Mouse (Mus musculus) R1 (cell line): ENCODE results near the gene Gm36210.
"Not testable (repeated sequence)": the region's sequence is repeated elsewhere in the genome, so short reads cannot be mapped to it uniquely, and the experiment has no call there.

ENCODE experiments used
- DNase-seq: peaks from one replicate; pipeline ENCODE4 v3.0.0-alpha.2; 2018; ENCODE audit warnings: low read depth, low spot score

Gene Gm36210

DNA sequence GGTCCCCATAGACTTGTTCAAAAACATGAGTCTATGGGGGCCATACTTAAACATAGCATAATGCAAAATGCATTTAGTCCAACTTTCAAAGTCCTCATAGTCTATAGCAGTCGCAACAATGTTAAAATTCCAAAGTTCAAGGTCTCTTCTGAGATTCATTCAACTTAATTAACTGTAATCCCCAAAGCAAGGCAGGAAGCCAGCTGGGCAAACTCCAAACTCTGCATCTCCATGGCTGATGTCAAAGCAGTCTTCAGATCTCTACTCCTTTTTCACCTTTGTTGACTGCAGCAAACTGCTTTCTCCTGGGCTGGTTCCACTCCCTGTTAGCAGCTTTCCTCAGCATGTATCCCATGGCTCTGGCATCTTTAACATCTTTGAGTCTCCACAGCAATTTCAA, 27.3 kb downstream of the Gm36210 start:
- DNase-seq: not testable (repeated sequence)

- peak; percentile 33 for DNase-seq
Observed at GRCm38 (mm10) chr7:4878186-4878585, 28.1 kb downstream of the Gm36210 start.

- no peak for DNase-seq
Observed at GRCm38 (mm10) chr7:4877226-4877625, 29.1 kb downstream of the Gm36210 start.

- DNase-seq: peak; percentile 98
Observed at GRCm38 (mm10) chr7:4876753-4877221, 29.5 kb downstream of the Gm36210 start, which contains the start of gene Isoc2a. Gene Isoc2a, plus strand, starts transcription at chr7:4877153.

DNA sequence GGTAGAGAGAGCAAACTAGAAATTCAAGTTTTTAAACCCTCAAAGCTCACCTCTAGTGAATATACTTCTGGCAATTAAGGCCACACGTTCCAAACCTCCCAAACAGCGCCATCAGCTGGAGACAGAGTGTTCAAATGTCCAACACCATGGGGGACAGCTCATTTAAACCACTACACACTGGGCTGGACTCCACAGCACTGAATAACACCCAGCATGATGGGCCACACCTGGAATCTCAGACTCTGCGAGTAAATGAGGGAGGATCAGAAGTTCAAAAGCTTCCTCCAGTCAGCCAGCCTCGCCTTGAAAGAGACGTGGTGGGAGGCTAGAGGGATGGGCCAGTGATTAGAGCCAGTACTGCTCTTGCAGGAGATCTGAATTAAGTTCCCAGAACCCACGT, 36.2 kb downstream of the Gm36210 start, which contains the start of gene Isoc2b:
Gene Isoc2b (minus strand): TSS at position 126 of the 400 bp plus-strand sequence.
- peak; percentile 95 for DNase-seq

DNA sequence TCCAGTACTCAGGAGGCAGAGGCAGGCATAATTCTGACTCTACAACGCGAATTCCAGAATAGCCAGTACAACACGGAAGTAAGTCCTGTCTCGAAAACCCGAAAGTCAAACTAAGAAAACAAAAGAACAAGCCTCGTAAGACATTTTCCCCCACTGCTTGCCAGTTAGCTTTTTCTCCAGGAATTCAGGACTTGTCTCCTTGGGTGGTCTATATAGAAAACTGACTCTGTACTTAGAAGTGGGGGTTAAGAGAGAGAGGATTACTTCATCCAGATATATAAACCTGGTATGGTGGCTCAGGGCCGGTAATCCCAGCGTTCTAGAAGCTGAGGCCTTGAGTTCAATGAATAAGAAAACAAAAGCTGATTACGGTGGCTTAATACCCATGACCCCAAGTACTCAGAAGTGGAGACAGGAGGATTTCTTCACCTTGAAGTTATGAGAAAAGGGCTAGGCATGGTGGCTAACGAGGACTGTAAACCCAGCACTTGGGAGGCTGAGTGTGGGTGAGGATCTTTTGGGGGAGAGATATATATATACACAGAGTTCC, 39.6 kb downstream of the Gm36210 start:
- peak; percentile 66 for DNase-seq

DNA sequence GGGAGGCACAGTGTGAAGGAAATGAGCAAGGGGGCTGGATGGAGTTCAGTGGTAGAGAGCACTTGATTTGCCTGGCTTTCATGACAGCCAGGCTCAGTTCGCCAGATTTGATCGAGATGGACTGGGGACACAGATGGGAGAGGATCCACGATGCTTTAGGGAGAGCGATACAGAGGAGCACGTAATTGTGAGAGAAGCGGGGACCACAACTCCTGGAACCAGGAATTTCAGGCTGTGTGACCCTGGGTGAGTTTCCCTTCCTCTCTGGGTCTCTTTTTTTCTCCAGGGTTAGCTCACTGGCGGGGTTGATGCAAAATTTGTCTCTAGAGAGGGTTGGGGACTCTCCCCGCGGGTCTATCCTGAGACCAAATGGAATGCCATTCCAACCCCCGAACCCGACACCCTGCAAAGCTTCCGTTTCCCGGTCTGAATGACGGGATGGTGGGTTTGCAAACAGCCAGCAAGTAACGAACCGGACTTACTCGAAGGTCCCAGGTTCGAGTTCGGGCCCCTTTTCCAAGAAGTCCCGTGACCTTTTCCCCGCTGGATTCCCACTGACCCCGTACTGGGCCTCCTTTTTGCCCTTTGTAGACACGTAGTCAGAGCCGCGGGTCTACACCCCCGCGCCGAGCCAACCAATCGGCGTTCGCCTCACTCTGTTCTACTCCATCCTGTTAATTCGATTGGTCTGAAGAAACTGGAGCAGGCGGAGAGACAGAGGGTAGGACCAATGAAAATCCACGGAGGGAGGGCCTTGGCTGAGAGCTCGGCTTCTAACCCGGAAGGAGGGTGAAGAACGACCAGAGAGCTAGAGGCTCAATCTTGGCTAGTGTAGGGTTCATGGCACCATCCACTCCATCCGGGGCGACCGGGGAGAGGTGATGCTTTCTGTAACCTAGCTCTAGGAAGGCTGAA, 40.5 kb downstream of the Gm36210 start:
- peak; percentile 99 for DNase-seq

GRCm38 (mm10) chr7:4865090-4865489, 41.2 kb downstream of the Gm36210 start:
- DNase-seq: peak; percentile 74

DNA sequence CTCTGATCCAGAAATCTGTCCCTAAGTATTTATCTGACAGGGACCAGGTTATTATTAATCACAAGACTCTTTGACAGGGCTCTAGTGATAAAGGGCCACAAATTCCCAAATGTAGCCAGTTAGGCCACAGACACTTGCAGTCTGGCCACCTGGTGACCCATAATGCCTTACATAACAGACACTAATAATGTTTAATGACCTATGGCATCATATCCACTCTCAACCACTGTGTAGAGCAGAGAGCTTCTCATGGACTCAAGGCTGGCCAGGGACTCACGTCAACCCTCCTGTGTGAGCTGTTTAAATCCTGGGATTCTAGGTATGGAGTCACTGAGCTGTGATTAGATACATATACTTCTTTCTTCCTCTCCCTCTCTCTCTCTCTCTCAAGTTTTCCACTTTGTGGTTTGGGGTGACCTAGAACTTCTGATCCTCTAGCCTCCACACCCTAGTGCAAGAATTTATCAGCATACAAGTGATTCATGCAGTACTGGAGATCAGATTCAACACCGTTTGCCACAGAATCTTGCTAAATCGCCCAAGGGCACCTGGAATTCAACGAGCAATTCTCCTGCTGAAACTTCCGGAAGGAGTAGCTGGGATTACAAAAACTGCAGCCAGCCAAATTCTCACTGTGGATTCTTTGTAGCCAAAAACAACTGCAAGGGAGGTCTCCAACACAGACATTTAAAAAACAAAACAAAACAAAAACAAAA, 42.0 kb downstream of the Gm36210 start:
- DNase-seq: peak; percentile 33

GRCm38 (mm10) chr7:4863541-4864080, 42.7 kb downstream of the Gm36210 start:
- DNase-seq: no peak

DNA sequence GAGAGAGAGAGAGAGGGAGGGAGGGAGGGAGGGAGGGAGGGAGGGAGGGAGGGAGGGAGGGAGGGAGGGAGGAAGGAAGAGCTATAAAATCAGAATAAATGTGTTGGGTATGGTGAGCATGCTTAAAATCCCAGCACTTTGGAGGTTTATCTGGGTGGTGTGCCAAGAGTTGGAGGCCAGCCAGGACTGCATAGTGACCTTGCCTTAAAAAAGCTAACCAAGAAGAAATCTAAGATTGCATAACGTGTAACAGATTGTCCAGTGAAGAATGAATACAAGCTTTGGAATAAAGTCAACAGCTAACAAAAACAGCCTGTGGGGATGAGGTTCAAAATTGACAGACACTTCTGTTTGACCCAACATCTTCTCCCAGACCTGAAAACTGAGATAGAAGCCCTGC, 43.3 kb downstream of the Gm36210 start:
- no peak for DNase-seq

- not testable (repeated sequence) for DNase-seq
Observed at GRCm38 (mm10) chr7:4860926-4861325, 45.4 kb downstream of the Gm36210 start.

DNA sequence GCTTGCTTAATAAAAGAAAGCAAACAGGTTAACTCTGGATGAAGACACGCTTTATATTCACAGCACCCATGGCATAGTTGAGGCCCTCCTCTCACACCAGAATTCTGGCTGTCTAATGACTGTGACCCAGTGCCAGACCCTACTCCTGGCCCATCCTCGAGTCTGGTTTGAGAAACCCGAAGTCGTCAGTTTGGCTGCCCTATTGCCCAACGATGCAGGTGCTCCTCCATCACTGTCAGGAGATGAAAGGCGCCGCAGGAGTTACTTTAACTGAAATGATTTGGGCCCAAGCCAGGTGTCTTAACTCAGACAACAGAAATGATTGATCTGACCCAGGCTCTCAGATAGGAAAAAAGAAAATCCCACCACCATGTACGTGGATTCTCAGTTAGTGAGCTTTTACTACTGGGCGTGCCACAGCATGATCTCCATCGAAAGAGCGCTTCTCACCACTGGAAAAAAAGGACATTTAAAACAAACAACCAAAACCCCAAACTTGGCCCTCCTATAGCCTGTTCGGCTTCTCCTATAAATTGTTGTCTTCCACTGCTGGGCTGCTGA, 46.8 kb downstream of the Gm36210 start:
- DNase-seq: no peak

GRCm38 (mm10) chr7:4857321-4857720, 49.0 kb downstream of the Gm36210 start:
- no peak for DNase-seq

DNA sequence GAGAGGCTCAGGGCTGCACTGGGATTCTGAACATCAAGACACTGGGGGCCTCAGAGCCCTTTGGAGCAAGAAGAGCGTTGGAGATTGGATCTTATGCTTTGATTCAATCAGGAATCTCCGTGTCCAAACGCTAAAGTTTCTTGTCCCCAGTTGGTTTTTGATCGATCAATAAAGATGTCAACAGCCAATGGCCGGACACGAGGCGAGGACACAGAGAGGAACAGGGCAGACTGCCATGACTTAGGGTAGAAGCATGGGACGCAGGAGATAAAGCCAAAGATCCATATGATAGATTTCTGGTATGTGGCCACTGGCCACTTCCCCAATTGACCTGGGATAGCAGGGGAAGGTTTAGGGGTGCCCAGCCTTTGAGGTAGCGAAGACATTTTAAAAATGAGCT, 49.8 kb downstream of the Gm36210 start:
- no peak for DNase-seq

DNA sequence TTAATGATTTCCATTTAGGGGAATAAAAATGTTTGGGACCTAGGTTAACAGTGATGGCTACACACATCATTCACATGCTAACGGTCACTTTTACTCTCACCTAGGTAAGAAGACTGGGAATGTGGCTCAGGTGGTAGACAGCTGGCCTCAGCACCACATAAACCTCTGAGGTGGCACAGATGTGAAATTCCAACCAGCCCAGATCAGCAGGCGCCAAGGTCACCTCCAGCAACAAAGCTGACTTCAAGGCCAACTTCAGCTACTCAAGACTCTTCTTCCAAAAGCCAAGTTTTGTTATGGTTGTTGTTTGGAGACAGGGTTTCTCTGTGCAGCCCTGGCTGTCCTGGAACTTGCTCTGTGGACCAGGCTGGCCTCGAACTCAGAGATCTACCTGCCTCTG, 52.7 kb downstream of the Gm36210 start:
- DNase-seq: no peak

DNA sequence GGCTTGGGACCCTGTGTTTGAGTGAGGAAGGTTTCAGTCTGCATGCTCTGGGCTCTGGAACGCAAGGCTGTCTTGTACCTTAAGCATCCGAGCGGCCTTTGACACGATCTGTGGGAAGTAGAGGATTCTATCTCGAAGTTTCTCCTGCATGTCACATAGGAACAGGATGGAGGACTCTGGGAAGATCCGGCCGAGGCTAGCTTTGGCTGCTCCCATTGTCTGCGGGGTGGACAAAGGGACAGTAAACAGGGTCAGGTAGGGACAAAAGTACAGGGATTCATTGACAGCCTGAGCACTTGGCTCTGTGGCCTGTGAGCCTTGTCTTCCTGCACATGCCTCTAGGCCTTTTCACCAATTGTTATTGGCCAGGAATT, 55.0 kb downstream of the Gm36210 start:
- no peak for DNase-seq

DNA sequence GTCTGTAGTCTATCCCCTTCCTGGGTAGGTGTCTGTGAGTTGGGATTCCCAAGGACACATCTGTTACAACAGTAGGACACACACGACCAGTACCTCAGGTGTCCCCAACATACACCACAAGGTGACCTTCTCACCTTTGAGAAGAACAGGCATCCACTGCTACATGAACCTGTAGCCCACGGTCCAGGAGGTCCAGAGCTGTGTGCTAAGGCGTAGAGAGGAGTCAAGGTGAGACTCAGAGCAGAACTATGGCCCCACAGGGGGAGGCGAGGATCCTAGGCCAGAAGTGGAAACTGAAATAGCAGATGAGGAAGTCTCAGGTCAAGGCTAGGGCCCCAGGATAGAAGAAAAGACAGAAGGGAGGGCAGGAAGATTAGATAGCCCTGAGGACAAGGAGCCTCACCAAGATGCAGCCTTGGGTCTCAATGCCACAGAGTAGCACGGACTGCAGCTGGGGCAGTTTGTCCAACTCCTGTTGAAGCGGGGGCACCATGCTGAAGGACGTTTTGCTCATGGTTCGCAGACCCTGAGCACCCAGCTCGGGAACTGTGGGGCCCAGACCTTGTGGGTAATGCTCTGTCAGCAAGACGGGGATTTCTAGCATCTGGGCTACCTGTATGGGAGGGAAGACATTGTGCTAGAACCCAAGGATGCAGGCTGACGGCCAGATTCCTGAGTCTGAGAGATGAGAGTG, 55.5 kb downstream of the Gm36210 start:
- DNase-seq: no peak

DNA sequence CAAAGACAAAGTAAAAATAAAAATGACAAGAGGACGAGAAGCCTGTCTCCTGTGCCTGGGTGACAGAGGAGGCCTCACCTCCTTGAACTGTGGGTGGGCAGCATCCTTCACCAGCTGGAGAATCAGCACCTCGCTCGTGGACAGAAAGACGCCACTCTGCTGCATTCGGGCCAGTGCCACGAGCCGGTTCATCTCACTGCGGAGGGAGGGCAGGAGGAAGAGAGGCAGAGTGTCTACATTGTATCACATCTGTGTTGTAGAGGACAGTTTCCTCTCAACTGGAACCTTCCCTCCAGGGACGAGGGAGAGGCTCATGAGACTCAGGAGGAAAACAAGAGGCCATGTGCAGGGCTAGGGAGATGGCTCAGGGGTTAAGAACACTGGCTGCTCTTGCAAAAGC, 56.9 kb downstream of the Gm36210 start:
- no peak for DNase-seq
